Mouse (Mus musculus): Measurements from ENCODE around the gene Hoxa4. TPM values are rescaled to one million over a fixed set of nuclear protein-coding genes. Genes with fewer than 3 reads are reported as not detected.
A peak's percentile ranks its signal among the peaks of the same experiment; 100 is the strongest.

Hoxa4 gene
- polyA plus RNA-seq, 1 experiment from 2014 or later, result 2.5 TPM

DNA sequence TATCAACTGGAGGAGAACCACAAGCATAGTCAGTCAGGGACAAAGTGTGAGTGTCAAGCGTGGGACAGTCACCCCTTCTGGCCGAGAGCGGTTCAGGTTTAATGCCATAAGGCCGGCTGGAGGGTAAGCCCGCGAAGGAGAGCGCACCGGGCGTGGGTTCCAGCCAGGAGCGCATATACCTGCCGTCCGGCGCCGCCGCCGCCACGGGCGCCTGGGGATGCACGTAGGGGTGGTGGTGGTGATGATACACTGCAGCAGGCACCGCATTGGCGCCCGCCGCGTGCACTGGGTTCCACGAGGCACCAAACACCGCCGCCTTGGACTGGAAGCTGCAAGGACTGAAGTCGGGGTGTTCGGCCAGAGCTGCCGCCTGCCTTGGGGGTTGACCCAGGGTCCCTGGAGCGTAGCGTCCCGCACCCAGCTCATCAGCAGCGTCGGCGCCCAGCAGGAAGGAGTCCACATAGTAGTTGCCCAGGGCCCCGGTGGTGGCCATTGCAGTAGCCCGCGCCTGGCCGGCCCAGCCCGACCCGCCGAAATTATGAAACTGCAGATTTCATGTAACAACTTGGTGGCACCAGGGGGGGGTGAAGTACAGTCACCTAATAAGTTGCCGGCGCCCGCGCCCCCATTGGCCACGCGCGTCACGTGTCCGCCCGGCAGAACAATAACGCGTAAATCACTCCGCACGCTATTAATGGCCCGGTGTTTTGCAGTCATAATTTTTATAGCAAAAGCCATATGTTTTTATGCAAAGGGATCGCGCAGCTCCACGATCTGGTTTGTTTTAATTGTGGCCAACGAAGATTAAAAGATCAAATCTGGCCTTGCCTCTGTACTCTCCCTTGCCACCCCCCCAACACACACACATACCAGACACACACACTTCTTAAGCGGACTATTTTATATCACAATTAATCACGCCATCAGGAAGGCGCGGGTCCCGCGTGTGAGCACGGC is 34.3 kb upstream of the Hoxa4 start:
- Histone ChIP-seq H3K27ac (replicated peaks) (no peak overlapping the region), H3K27me3 (ENCODE audit: control insufficient read depth, insufficient read depth, low read length) (peaks cover 46% of the 10 kb centered on the region), H3K4me3 (ENCODE audit: low read depth, low read length) (no peak overlapping the region), H3K9me3 (ENCODE audit: control insufficient read depth, low read length) (no peaks in the 10 kb centered on the region), H3K4me2 (replicated peaks; ENCODE audit: low read depth) (peak overlapping the region; percentile 25; the same call in 1 of the 2 replicates), H3K4me1 (replicated peaks; ENCODE audit: control insufficient read depth, insufficient read depth) (no peaks in the 10 kb centered on the region), H3K9ac (ENCODE audit: low read length) (no peak overlapping the region), H3K36me3 (ENCODE audit: control insufficient read depth, insufficient read depth, low read length) (no peaks in the 10 kb centered on the region)
- no peak for DNase-seq (ENCODE audit: low spot score)
- WGBS, result 3% methylated on average over 67 of the region's 69 CpGs
- ATAC-seq (ENCODE audit: low FRiP score, low TSS enrichment), result no peak
- TF ChIP-seq CTCF (IDR thresholded peaks at IDR 0.05; ENCODE audit: low read depth) (no peak), EP300 (optimal IDR thresholded peaks at IDR 0.05) (no peak)

- DNase-seq (ENCODE audit: low spot score), result no peak
- 5% methylated on average over 36 of the region's 36 CpGs for WGBS
- H3K9ac ChIP-seq (ENCODE audit: low read length), result no peak overlapping the region
These were observed 33.5 kb upstream of the Hoxa4 start for GRCm38 (mm10) chr6:52224895-52225611.

DNA sequence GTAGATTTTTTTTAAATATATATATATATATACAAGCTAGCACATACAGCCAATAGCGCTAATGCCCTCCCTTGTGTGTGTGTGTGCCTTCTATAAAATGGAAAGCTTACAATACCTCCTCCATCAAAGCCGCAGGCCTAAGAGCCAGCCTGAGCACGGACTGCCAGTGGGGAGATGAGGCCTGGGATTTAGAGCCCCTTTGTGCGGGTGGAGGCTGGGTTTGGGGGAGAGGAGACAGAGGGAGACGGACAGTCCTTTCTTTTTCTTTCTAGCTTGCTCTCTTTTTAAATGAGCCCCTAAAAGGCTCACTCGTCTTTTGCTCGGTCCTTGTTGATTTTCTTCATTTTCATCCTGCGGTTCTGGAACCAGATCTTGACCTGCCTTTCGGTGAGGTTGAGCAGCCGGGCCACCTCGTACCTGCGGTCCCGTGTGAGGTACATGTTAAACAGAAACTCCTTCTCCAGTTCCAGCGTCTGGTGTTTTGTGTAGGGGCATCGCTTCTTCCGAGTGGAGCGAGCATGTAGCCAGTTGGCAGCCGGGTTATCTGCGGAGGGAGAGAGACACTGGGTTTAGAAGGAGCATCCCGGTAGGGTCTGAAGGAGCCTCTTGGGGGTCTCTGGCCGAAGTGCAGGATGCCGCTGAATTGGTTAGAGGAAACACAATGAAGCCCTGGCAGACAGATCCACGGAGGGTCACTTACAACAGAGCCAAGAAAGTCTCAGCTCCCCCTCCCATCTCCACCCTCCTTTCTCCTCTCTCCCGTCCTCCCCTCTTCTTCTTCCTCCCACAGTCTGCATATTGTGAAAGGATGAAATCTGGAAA is 32.6 kb upstream of the Hoxa4 start:
- ATAC-seq (ENCODE audit: low FRiP score, low TSS enrichment), result no peak
- peak overlapping the region; percentile 15 for H3K4me3 ChIP-seq (ENCODE audit: low read depth, low read length)
- TF ChIP-seq CTCF (IDR thresholded peaks at IDR 0.05; ENCODE audit: low read depth) (no peak), EP300 (optimal IDR thresholded peaks at IDR 0.05) (no peak)

More at GRCm38 (mm10) chr6:52224895-52225611, 33.5 kb upstream of the Hoxa4 start:
- H3K27me3 ChIP-seq (ENCODE audit: control insufficient read depth, insufficient read depth, low read length), result peaks cover 46% of the 10 kb centered on the region; the same call in 1 of the 2 replicates
- no peak overlapping the region for H3K27ac ChIP-seq (replicated peaks)
- 0 out of 2 replicates have a peak overlapping the region, but pooled peaks have one; percentile 6 for H3K4me3 ChIP-seq (ENCODE audit: low read depth, low read length)
- H3K9me3 ChIP-seq (ENCODE audit: control insufficient read depth, low read length), result no peaks in the 10 kb centered on the region
- H3K36me3 ChIP-seq (ENCODE audit: control insufficient read depth, insufficient read depth, low read length), result no peaks in the 10 kb centered on the region
- no peaks in the 10 kb centered on the region for H3K4me1 ChIP-seq (replicated peaks; ENCODE audit: control insufficient read depth, insufficient read depth)
- no peak for ATAC-seq (ENCODE audit: low FRiP score, low TSS enrichment)
- no peak overlapping the region for H3K4me2 ChIP-seq (replicated peaks; ENCODE audit: low read depth)
- TF ChIP-seq EP300 (optimal IDR thresholded peaks at IDR 0.05), result no peak
- TF ChIP-seq CTCF (IDR thresholded peaks at IDR 0.05; ENCODE audit: low read depth), result no peak

DNA sequence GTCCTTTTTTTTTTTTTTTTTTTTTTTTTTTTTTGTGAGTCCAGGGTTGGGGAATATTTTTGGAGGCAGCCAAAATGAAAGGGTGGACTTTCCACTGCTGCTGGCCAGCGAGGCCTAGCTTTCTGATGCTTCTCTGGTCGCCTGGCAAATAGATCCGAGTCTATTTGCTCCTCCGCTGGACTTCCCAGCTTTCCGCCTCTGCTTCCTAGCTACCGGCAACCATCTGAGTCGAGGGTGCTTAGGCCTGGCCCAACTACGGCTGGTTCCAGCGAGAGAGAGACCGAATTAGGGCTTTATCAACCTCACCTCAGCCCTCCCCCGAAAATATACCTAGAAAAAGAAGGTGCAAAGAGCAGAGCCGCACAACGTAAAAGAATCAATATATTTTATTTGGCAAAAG is 31.2 kb upstream of the Hoxa4 start:
- H3K9ac ChIP-seq (ENCODE audit: low read length), result no peak overlapping the region
- H3K36me3 ChIP-seq (ENCODE audit: control insufficient read depth, insufficient read depth, low read length), result no peaks in the 10 kb centered on the region
- H3K27ac ChIP-seq (replicated peaks), result no peak overlapping the region
- H3K4me3 ChIP-seq (ENCODE audit: low read depth, low read length), result no peak overlapping the region
- WGBS, result 55% methylated on average over 13 of the region's 13 CpGs
- H3K9me3 ChIP-seq (ENCODE audit: control insufficient read depth, low read length), result no peaks in the 10 kb centered on the region
- no peaks in the 10 kb centered on the region for H3K4me1 ChIP-seq (replicated peaks; ENCODE audit: control insufficient read depth, insufficient read depth)
- H3K27me3 ChIP-seq (ENCODE audit: control insufficient read depth, insufficient read depth, low read length), result peaks cover 38% of the 10 kb centered on the region; the same call in 1 of the 2 replicates
- DNase-seq (ENCODE audit: low spot score), result no peak
- ATAC-seq (ENCODE audit: low FRiP score, low TSS enrichment), result no peak
- TF ChIP-seq CTCF (IDR thresholded peaks at IDR 0.05; ENCODE audit: low read depth), result no peak
- 0 out of 2 replicates have a peak overlapping the region, but pooled peaks have one; percentile 6 for H3K4me2 ChIP-seq (replicated peaks; ENCODE audit: low read depth)

More for the DNA sequence above, 32.6 kb upstream of the Hoxa4 start:
- peaks cover 45% of the 10 kb centered on the region; the same call in 1 of the 2 replicates for H3K27me3 ChIP-seq (ENCODE audit: control insufficient read depth, insufficient read depth, low read length)
- H3K27ac ChIP-seq (replicated peaks), result peak overlapping the region; percentile 8; the same call in 1 of the 2 replicates
- no peak for DNase-seq (ENCODE audit: low spot score)
- H3K4me1 ChIP-seq (replicated peaks; ENCODE audit: control insufficient read depth, insufficient read depth), result no peaks in the 10 kb centered on the region
- H3K9ac ChIP-seq (ENCODE audit: low read length), result no peak overlapping the region
- H3K9me3 ChIP-seq (ENCODE audit: control insufficient read depth, low read length), result no peaks in the 10 kb centered on the region
- no peak overlapping the region for H3K4me2 ChIP-seq (replicated peaks; ENCODE audit: low read depth)
- H3K36me3 ChIP-seq (ENCODE audit: control insufficient read depth, insufficient read depth, low read length), result no peaks in the 10 kb centered on the region
- WGBS, result 13% methylated on average over 24 of the region's 24 CpGs

- Histone ChIP-seq H3K36me3 (ENCODE audit: control insufficient read depth, insufficient read depth, low read length) (no peaks in the 10 kb centered on the region), H3K4me3 (ENCODE audit: low read depth, low read length) (peak overlapping the region; percentile 58), H3K9me3 (ENCODE audit: control insufficient read depth, low read length) (no peaks in the 10 kb centered on the region), H3K27me3 (ENCODE audit: control insufficient read depth, insufficient read depth, low read length) (peaks cover 37% of the 10 kb centered on the region; the same call in 1 of the 2 replicates), H3K9ac (ENCODE audit: low read length) (no peak overlapping the region), H3K27ac (replicated peaks) (0 out of 2 replicates have a peak overlapping the region, but pooled peaks have one; percentile 41), H3K4me1 (replicated peaks; ENCODE audit: control insufficient read depth, insufficient read depth) (no peaks in the 10 kb centered on the region), H3K4me2 (replicated peaks; ENCODE audit: low read depth) (peak overlapping the region; percentile 88)
- WGBS, result 21% methylated on average over 21 of the region's 21 CpGs
- DNase-seq (ENCODE audit: low spot score), result no peak
- peak; percentile 19 for ATAC-seq (ENCODE audit: low FRiP score, low TSS enrichment)
- TF ChIP-seq CTCF (IDR thresholded peaks at IDR 0.05; ENCODE audit: low read depth), result no peak
- TF ChIP-seq EP300 (optimal IDR thresholded peaks at IDR 0.05), result no peak
These were observed 30.6 kb upstream of the Hoxa4 start for GRCm38 (mm10) chr6:52221993-52222685.

Measured in stomach, postnatal 0 days (tissue).